Mouse (Mus musculus): Measurements from ENCODE around the gene Olfr1015.

Gene Olfr1015

GRCm38 (mm10) chr2:85781717-85782116 lies at the start of gene Olfr1015:
Gene Olfr1015, plus strand, starts transcription at chr2:85782017.
- DNase-seq (ENCODE audit: low spot score in 2 of 2): no peak

- no peak for DNase-seq (ENCODE audit: low spot score in 2 of 2)
Observed at GRCm38 (mm10) chr2:85753822-85754221, 28.0 kb upstream of the Olfr1015 start.

- no peak for DNase-seq (ENCODE audit: low spot score in 2 of 2)
Observed at GRCm38 (mm10) chr2:85762666-85763065, 19.2 kb upstream of the Olfr1015 start, which contains the start of gene Olfr1012. Gene Olfr1012, minus strand, starts transcription at chr2:85762766.

GRCm38 (mm10) chr2:85766798-85767197 lies 15.0 kb upstream of the Olfr1015 start, which contains the start of gene Olfr1013:
Gene Olfr1013, plus strand, starts transcription at chr2:85767098.
- DNase-seq (ENCODE audit: low spot score in 2 of 2): no peak

- no peak for DNase-seq (ENCODE audit: low spot score in 2 of 2)
Observed at GRCm38 (mm10) chr2:85772413-85772812, 9.4 kb upstream of the Olfr1015 start, which contains the start of gene Olfr1014. Gene Olfr1014, plus strand, starts transcription at chr2:85772713.

- DNase-seq (ENCODE audit: low spot score in 2 of 2): no peak
Observed at GRCm38 (mm10) chr2:85792331-85792730, 10.5 kb downstream of the Olfr1015 start.

- DNase-seq (ENCODE audit: low spot score in 2 of 2): no peak
Observed at GRCm38 (mm10) chr2:85802444-85802843, 20.6 kb downstream of the Olfr1015 start, which contains the start of gene Olfr1016. Gene Olfr1016, minus strand, starts transcription at chr2:85802544.

- no peak for DNase-seq (ENCODE audit: low spot score in 2 of 2)
Observed at GRCm38 (mm10) chr2:85804501-85804900, 22.7 kb downstream of the Olfr1015 start.

- no peak for DNase-seq (ENCODE audit: low spot score in 2 of 2)
Observed at GRCm38 (mm10) chr2:85818179-85818578, 36.4 kb downstream of the Olfr1015 start, which contains the start of gene Olfr1018. Gene Olfr1018, plus strand, starts transcription at chr2:85818479.
